Mouse (Mus musculus) MEL-GATA-1-ER (cell line): ENCODE measurements around the gene Vmn1r228.

Experiments used
- DNase-seq: peaks from one replicate; pipeline ENCODE4 v3.0.0-alpha.2; 2012; ENCODE audit warnings: low read depth; ENCODE audit errors: extremely low read depth

Gene Vmn1r228

GRCm38 (mm10) chr17:20786057-20786456 is at the start of gene Vmn1r228:
Gene Vmn1r228 (minus strand): TSS chr17:20786157.
- no peak for DNase-seq

DNA sequence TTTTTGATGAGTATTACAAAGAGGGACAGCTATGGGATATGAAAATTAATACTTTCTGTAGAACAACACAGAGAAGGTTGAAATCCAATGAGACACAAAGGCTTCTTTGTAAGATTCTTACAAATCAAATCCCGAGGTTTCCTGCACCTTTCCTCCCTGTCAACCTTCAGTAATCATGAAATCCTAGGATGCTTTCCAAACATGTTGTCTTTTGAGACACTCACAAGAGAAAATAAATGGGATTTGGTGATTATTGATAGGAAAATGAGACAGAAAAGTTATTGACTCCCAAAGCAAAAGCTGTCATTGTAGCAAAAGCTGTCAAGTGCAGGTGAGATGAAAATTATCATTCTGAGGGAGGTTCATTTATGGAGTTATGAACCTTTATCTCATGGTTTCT is 25.3 kb upstream of the Vmn1r228 start, which contains the start of gene Vmn1r229:
Vmn1r229 (plus strand) TSS at position 301 of the 400 bp plus-strand sequence.
- no peak for DNase-seq

DNA sequence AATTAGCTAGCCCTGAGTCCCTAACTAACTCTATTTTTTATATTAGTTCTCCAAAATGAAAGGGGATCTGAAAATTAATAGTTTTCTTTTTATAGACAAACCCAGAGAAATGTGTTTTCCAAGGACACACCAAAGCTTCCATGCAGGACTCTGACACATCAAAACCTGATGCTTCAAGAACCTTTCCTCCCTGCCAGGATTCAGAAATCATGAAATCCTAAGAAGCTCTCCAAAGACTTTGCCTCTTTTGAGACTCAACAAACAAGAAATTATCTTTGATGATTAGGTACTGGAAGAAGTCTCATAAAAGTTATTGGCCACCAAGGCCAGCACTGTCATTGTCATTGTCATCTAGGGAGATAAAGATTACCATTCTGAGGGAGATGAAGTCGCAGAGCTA is 56.4 kb downstream of the Vmn1r228 start, which contains the start of gene Vmn1r227:
Vmn1r227 (plus strand) TSS at position 301 of the 400 bp plus-strand sequence.
- no peak for DNase-seq
